Mouse (Mus musculus) WW6 (cell line): ENCODE measurements at regions not wholly inside any gene's neighbourhood (a gene's known extent, or its start where the extent isn't known, plus 50 kb on each side); places are given as distances from the start of the nearest gene placed in this dataset.

Experiments used
- DNase-seq: peaks from one replicate; pipeline ENCODE4 v3.0.0-alpha.2; 2013; ENCODE audit warnings: low read depth, low spot score

DNA sequence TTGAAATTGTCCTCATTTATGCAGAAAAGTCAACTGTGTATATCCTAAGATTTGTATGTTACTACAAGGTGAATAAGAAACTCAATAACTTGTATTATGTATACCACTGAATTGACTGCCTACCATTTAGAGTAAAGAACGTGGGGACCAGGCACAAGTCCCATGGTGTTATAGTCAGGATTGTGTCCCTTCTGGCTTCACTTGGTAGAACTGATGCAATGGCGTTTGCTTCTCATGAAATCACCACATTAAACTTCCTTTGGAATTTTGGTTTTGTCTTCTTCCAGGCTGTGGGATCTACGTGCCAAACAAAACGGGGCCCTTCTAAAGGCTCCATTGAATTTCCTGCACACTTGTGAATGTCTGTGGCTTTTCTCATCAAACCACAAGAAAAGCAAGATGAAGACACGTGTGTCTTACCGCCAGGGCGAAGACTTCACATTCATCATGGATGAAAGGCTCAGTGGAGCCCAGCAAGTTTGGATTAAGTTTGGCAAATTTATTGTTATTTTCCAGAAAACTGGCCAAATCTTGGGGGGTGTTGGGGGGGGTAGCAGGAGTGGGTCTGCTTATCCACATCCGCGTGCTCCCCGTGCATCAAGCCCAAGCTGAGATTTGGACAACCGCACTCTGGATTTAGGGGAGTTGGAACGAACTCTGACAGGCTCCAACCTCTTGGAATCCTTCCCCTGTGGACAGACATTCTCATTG, 353.3 kb downstream of the Ankrd50 start:
- no peak for DNase-seq

DNA sequence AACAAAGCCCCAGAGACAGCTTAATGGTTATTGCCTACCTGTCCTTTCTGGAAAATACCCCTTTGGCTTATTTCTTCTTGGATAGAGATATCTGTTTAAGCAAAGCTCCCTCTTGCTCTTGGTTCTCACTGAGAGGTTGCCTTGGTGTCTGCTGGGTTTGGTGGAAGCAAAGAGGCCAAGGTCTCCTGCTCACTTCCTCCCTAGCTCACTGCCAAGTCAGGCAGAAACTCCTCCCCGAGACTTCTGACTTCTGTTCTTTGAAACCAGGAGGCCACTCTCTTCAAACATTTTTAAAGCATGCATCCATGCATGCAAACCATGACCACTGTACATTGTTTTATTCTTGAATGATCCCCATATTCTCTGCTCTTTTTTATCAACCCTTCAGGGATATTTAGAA, 354.6 kb downstream of the Ankrd50 start:
- no peak for DNase-seq

DNA sequence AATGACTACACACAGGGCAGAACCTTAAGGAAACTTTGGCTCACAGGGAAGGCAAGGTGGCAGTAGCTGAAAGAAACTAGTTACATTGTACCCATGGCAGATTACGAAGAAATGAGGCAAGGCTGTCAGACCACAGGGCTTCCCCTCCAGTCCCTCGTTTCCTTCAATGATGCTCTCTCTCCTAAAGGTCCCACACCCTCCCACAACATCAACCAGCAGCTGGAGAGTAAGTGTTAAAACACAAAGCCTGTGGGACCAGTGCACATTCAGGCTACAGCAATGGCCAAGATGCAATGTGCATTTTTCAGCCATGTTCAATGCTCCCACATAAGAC, 355.5 kb downstream of the Ankrd50 start:
- DNase-seq: no peak

DNA sequence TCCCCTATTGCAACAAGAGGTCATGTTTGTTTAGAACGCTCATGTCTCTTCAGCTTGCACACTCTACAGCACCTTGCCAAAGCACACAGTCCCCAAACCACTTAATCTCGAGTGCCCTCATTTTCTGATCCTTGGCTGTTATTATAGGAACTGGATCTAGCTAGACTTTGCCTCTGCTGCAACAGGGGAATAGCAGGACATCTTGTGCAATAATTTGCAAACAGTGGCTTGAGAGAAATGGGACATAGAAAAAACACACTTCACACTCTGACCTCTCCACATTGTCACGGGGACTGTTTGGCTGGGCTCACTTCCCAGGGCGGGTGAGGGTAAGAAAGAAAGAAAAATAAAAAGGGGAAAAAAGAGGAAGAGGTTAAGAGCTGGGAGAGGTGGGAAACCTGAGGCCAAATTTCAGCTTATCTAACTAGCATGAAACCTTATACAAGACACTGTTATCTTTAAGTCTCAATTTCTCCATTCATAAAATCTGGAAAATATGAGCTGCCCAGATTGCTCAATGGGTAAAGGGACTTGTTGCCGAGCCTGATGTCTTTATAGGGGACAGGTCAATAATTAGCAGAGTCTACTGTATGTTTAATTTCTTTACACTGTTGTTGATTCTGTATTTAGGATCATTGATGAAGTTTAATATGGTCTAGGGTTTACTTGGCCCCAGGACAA, 356.0 kb downstream of the Ankrd50 start:
- no peak for DNase-seq

DNA sequence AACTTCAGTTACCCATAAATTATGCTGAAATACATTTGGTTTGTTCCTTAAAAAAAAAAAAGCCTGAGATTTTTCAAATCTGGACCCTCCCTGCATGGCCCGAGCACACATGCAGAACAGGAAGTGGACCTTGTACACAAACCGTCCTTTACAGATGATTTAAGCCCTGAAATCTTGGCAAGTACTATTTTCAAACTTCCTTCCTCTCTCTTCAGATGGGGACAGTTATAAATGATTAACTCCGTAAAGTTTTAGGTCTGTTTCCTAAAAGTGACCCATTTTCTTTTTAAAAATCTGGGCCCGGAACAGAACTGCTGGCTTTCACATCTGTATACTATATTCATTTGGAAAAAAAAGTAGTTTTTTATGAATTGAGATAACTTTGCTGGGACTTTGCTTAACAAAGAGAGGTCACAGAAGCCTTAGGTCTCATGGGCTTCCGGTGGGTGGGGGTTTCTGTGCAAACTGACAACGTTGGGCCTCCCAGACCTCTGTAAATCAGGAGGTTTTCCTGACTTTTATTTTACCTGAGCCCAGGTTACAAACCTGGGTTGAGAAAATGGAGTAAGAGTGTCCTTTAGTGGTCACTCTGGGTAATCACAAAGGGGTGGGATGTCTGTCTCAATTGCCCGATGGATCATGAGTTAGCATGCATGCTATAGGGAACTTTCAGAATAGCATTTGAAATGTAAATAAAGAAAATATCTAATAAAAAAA, 368.4 kb downstream of the Ankrd50 start:
- no peak for DNase-seq

GRCm38 (mm10) chr3:38112568-38112967, 372.1 kb downstream of the Ankrd50 start:
- no peak for DNase-seq

DNA sequence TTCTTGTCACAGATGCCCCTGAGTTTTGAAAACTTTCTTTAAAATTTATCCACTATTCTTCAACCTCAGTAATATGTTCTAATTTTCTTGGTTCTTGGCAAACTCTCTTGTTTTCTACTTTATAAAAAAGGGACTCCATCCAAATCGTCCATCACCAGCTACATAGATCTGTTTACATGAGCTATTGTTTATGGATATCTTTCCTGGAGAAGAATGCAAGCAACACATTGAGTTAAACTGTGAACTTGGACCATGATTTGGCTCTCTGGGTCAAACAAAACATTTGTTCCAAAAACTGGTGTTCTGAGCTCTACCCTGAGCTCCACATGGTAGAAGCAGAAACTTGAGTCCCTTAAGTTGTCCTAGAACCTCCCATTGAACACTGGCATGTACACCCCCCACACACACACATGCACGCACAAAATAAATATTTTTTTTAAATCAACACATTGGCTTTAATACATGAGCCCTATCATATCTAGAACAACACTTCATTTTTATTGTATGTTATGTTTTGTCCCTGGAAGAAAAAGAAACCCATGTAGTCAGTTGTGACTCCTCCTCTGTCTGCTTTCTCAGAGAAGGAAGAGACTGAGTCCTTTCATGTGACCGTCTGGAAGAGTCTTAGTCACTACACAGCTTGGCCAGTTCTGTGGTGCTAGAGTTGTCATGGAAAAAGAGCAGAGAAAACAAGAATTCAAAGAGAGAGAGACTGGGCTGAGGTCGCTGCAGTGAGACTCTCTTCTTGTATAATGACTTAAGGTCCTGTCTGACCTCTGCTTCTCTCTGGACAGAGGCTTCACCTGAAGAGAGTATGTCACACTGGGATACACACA, 379.4 kb downstream of the Ankrd50 start:
- DNase-seq: no peak

DNA sequence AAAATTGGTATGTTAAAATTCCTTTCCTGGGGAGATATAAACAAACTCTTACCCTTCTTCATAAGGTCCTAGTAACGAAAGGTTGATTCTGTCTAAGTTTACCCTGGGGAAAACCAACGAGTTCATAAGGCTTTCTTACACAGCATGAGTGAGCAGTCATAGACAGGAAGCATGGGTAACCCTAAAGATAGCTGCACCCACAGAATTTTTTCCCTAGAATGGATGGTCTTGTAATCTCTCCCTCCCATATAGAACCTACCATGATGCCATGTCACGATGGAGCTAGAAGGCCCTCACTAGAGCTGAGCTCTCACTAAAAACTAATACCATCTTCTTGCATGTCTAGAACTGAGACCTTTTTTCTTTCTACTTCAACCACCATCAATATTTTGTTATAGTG, 380.1 kb upstream of the Gm5148 start:
- no peak for DNase-seq

GRCm38 (mm10) chr3:38102985-38103384, 378.7 kb upstream of the Gm5148 start:
- no peak for DNase-seq

- DNase-seq: no peak
Measured at GRCm38 (mm10) chr3:38102181-38102580, 377.9 kb upstream of the Gm5148 start.

DNA sequence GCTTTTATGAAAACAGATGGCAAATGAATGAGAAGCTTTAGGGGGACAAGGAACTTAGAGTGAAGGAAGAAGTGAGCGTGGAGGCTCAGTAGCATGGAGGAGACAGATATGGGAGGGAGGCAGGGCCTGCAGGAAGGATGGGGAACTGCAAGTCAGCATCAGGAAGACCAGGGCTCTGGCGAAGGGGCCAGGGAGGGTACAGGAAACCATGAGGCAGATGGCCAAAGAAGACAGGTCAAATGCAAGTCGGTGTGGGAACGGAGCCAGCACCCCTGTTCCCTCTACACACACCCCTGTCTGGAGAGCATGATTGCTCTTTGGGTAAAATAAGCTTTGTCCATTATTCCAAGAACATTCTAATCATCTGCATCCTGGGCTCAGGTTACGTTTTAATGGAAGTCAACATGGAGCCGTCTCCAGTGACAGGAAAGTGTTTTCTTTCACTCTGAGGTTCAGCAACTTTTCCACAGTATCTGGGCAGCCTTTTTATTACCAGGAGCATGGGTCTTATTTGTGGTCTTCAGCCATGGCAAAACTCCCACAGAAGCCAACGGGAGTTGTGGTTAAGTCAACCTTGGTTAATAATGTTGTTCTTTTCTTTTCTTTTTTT, 370.2 kb upstream of the Gm5148 start:
- no peak for DNase-seq

- no peak for DNase-seq
Measured at GRCm38 (mm10) chr3:38084548-38084947, 360.3 kb upstream of the Gm5148 start.

DNA sequence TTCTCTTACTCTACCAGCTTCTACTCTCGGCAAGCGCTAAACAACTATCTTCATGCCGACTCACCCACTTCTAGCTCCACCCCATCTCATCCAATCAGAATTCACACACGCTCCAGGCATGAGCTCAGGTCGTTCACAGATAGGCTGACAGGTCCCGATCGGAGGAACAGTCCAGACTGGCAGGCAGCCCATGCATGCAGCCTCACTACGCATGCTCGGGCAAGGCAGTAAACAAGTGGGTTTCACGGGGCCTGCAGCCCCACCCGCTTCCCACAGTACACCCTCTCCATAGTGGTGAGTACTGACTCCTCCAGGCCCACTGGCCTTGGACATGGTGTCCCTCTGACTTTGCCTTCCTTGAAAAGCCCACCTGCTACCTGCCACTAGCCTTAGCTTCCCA, 358.1 kb upstream of the Gm5148 start:
- DNase-seq: no peak

- DNase-seq: no peak
Measured at GRCm38 (mm10) chr3:38076835-38077234, 352.5 kb upstream of the Gm5148 start.

DNA sequence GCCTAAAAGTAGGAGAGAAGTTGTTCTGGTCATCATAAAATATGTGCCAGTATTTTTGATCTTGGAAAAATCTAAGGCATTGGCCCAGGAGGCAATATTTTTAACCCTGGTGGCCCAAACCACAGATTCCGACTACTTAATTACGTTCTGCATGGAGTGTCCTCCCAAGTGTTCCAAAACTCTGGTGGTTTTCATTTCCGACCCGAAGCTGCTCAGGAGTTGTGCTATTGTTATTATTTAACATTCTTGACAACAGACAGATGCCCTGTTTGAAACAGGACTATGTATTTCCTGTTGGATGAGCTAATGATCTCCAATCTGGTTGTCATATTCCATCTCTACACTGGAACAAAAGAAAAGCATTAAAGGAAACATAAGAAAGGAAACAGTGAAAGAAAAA, 349.7 kb upstream of the Gm5148 start:
- no peak for DNase-seq

- DNase-seq: no peak
Measured at GRCm38 (mm10) chr3:38055627-38056026, 331.3 kb upstream of the Gm5148 start.

GRCm38 (mm10) chr3:38052941-38053340, 328.7 kb upstream of the Gm5148 start:
- DNase-seq: no peak

DNA sequence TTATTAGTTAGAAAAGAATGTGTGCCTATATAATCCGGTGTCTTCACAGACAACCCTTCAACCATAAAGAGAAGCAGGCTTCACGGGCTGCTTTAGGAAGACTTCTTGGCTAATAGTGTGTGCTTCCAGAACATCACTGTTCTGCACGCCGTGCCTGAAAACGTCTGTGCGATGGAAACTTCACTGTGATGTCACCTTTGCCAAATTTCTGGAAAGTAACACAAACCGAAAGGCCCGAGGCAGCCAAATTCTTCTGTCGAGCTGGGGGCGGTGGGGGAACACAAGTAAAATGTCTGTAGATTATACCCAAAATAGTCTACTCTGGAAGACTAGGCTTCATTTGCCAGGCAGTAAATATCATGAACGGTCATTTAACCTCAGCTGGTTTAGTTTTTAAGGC, 327.5 kb upstream of the Gm5148 start:
- no peak for DNase-seq

DNA sequence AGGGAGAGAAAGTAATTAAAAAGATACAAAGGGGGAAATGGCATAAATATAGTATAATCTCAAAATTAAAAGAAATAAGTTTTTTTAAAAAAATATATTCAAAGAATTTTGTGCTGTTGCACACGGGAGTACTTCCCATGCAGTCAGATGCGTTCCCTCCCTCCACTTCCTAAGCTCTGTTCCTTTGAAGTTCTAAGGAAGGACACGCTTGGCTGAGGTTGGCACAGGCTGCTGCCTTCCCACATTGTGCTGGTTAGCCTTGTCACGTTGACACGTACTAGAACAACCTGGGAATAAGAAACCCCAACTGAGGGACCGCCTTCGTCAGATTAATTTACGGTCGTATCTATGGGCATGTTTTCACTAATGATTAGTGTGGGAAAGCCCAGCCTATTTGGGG, 326.6 kb upstream of the Gm5148 start:
- DNase-seq: no peak

GRCm38 (mm10) chr3:38050366-38050765, 326.1 kb upstream of the Gm5148 start:
- no peak for DNase-seq

- DNase-seq: no peak
Measured at GRCm38 (mm10) chr3:38049290-38049689, 325.0 kb upstream of the Gm5148 start.

DNA sequence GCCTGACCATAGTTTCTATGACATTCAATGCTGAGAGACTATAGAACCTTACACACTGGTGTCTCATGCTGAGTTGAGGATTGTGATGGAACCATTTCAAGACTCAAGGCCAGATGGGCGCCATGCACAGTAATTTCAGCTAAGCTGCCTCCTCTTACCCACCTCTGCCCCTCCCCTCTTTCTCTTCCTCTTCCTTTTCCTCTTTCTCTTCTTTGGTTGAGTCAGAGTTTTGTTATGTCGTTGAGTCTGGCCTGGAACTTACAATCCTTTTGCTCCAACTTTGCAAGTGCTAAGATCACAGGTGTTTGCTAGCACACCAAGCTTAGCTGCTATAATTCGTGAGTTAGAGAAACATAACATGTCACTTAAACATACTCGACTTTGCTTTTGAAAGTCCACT, 323.2 kb upstream of the Gm5148 start:
- no peak for DNase-seq
